ENCODE assay signal across 7 mouse cellular contexts in genomic region chr1:181255891-181256688, GRCm38 (mm10). TPM values are rescaled to one million over a fixed set of nuclear protein-coding genes. Genes with fewer than 3 reads are reported as not detected.
DNase-seq lines count a peak whose midpoint lies in the region; ATAC-seq lines count a peak whose summit lies in the region.

No protein-coding gene starts in this region.

- H3K4me2 ChIP-seq in hindbrain, embryonic 13.5 days = peak overlapping the region; percentile 59
- H3K4me2 ChIP-seq in limb, embryonic 12.5 days = peak overlapping the region; percentile 78
- H3K4me2 ChIP-seq in midbrain, embryonic 11.5 days = peak overlapping the region; percentile 76

- peak; percentile 62 for DNase-seq in ZHBTc4 (ENCODE audit: low read depth, low spot score)
- DNase-seq in cerebellum, adult 9-11 months = peak; percentile 13
- peak; percentile 95 for DNase-seq in midbrain, embryonic 11.5 days (ENCODE audit: low spot score, missing footprints)
- DNase-seq in spleen, postnatal 10 days (ENCODE audit: low spot score in 2 of 2) = peak; percentile 74 to 81

- H3K4me1 ChIP-seq in hindbrain, embryonic 13.5 days (replicated peaks) = peaks cover 19% of the 10 kb centered on the region
- H3K4me1 ChIP-seq in limb, embryonic 12.5 days (replicated peaks) = peaks cover 37% of the 10 kb centered on the region
- H3K4me1 ChIP-seq in midbrain, embryonic 11.5 days (ENCODE audit: control insufficient read depth, insufficient read depth, low read length) = peaks cover 10% of the 10 kb centered on the region; the same call in 1 of the 2 replicates

- H3K36me3 ChIP-seq in hindbrain, embryonic 13.5 days = no peaks in the 10 kb centered on the region
- H3K36me3 ChIP-seq in limb, embryonic 12.5 days = no peaks in the 10 kb centered on the region
- no peaks in the 10 kb centered on the region for H3K36me3 ChIP-seq in midbrain, embryonic 11.5 days (ENCODE audit: control insufficient read depth, insufficient read depth, low read length)

- no peaks in the 10 kb centered on the region for H3K9me3 ChIP-seq in hindbrain, embryonic 13.5 days
- no peaks in the 10 kb centered on the region for H3K9me3 ChIP-seq in limb, embryonic 12.5 days
- H3K9me3 ChIP-seq in midbrain, embryonic 11.5 days (ENCODE audit: control insufficient read depth, low read length) = no peaks in the 10 kb centered on the region

- H3K9ac ChIP-seq in hindbrain, embryonic 13.5 days = peak overlapping the region; percentile 69
- H3K9ac ChIP-seq in limb, embryonic 12.5 days (replicated peaks) = peak overlapping the region; percentile 57
- peak overlapping the region; percentile 64 for H3K9ac ChIP-seq in midbrain, embryonic 11.5 days (ENCODE audit: low read length)

- 0 out of 2 replicates have a peak, but pooled peaks cover 7% of the 10 kb centered on the region for H3K27me3 ChIP-seq in hindbrain, embryonic 13.5 days
- peaks cover 19% of the 10 kb centered on the region for H3K27me3 ChIP-seq in limb, embryonic 12.5 days
- no peaks in the 10 kb centered on the region for H3K27me3 ChIP-seq in midbrain, embryonic 11.5 days (ENCODE audit: control insufficient read depth, insufficient read depth, low read length)

- 0 out of 2 replicates have a peak overlapping the region, but pooled peaks have one; percentile 13 for H3K27ac ChIP-seq in hindbrain, embryonic 13.5 days
- H3K27ac ChIP-seq in limb, embryonic 12.5 days = peak overlapping the region; percentile 56
- no peak overlapping the region; the same call in 1 of the 2 replicates for H3K27ac ChIP-seq in midbrain, embryonic 11.5 days (ENCODE audit: low read depth, low read length)

- WGBS in hindbrain, embryonic 13.5 days = 3% methylated on average over 20 of the region's 20 CpGs
- 3% methylated on average over 20 of the region's 20 CpGs for WGBS in limb, embryonic 12.5 days
- 4% methylated on average over 20 of the region's 20 CpGs for WGBS in midbrain, embryonic 11.5 days

- peak; percentile 77 for ATAC-seq in frontal cortex, adult (ENCODE audit: low TSS enrichment)
- ATAC-seq in hindbrain, embryonic 13.5 days (ENCODE audit: low FRiP score) = peak; percentile 46; the same call in 1 of the 2 replicates
- peak; percentile 33; the same call in 1 of the 2 replicates for ATAC-seq in limb, embryonic 12.5 days (ENCODE audit: insufficient number of reproducible peaks, insufficient read depth, low FRiP score, low TSS enrichment, low read depth)
- peak; percentile 83 for ATAC-seq in midbrain, embryonic 11.5 days (ENCODE audit: low FRiP score)

- peak overlapping the region; percentile 35 for H3K4me3 ChIP-seq in hindbrain, embryonic 13.5 days
- H3K4me3 ChIP-seq in limb, embryonic 12.5 days (replicated peaks) = peak overlapping the region; percentile 44
- H3K4me3 ChIP-seq in midbrain, embryonic 11.5 days (ENCODE audit: low read depth, low read length) = peak overlapping the region; percentile 38

RNA-seq across cellular contexts. Expression of gene Wdr26, which starts 44.3 kb away (rescaled TPM):
- polyA plus RNA-seq in hindbrain, embryonic 13.5 days (2015; fragmentation: Nextera tagmentation; extraction: Ambion mirVana) = 45.9 and 46.0 TPM in 2 replicates
- 37.0 and 39.2 TPM in 2 replicates for polyA plus RNA-seq in limb, embryonic 12.5 days (2016; fragmentation: Nextera tagmentation; extraction: Ambion mirVana)
- 37.7 and 39.3 TPM in 2 replicates for polyA plus RNA-seq in midbrain, embryonic 11.5 days (2014; fragmentation: Nextera tagmentation; extraction: Ambion mirVana)

Comparison
In these comparisons a context has a peak if more than half of its experiments do, and no peak if none do; other contexts are left out.
1. DNase-seq: peak in every context shown above with its lines; median percentile 95 in midbrain, embryonic 11.5 days; 78 in spleen, postnatal 10 days; 62 in ZHBTc4; 13 in cerebellum, adult 9-11 months.
2. ATAC-seq: peak in every context shown above with its lines; median percentile 83 in midbrain, embryonic 11.5 days; 77 in frontal cortex, adult; 46 in hindbrain, embryonic 13.5 days; 33 in limb, embryonic 12.5 days.